Mouse (Mus musculus): ENCODE results near the gene Tspan9.

The Tspan9 gene

GRCm38 (mm10) chr6:127912938-127913337, 230.5 kb downstream of the Tspan9 start:
- no peak for DNase-seq

GRCm38 (mm10) chr6:127911687-127912086, 231.7 kb downstream of the Tspan9 start:
- no peak for DNase-seq
